Mouse (Mus musculus): ENCODE results near the gene Hip1. TPM values are rescaled to one million over a fixed set of nuclear protein-coding genes. Genes with fewer than 3 reads are reported as not detected.
"Not testable (repeated sequence)": the region's sequence is repeated elsewhere in the genome, so short reads cannot be mapped to it uniquely, and the experiment has no call there.

The Hip1 gene
- total and polyA plus RNA-seq, 2 experiments from 2014 or later: 9.8 to 41.0 TPM

DNA sequence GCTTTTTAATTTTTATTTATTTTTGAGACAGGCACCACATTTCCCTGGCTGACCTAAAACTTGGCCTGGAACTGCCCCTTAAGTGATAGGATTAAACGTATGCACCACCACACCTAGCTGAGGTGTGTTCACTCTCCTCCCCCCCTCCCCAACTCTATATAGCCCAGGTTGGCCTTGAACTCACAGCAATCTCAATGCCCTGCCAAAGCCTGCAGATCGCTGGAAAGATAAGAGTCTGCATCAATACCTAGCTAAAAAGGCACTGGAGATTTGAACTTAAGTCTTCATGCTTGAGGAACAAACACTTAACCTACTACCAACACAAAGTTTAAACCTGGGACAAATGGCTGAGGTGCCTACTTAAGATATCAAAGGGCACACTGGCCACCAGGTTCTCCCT is 52.8 kb downstream of the Hip1 start:
- TF ChIP-seq EP300 (IDR thresholded peaks at IDR 0.05; ENCODE audit: low read depth) (no peak), CTCF (IDR thresholded peaks at IDR 0.05; ENCODE audit: low read depth) (no peak)
- Histone ChIP-seq H3K27ac (ENCODE audit: low read depth) (no peak overlapping the region), H3K4me3 (ENCODE audit: low read depth, low read length) (no peak overlapping the region), H3K4me2 (ENCODE audit: low read depth, low read length) (no peak overlapping the region), H3K9ac (replicated peaks; ENCODE audit: low read depth, low read length) (no peak overlapping the region), H3K36me3 (replicated peaks; ENCODE audit: control insufficient read depth, insufficient read depth, low read length) (no peaks in the 10 kb centered on the region), H3K27me3 (ENCODE audit: control insufficient read depth, insufficient read depth, low read length) (no peaks in the 10 kb centered on the region), H3K4me1 (ENCODE audit: control insufficient read depth, insufficient read depth) (peaks cover 12% of the 10 kb centered on the region), H3K9me3 (replicated peaks; ENCODE audit: control insufficient read depth, low read length) (no peaks in the 10 kb centered on the region)
- ATAC-seq (ENCODE audit: insufficient read depth, low read depth) (no peak), DNase-seq (ENCODE audit: low spot score) (no peak)
- WGBS: 83% methylated on average over 2 of the region's 2 CpGs

DNA sequence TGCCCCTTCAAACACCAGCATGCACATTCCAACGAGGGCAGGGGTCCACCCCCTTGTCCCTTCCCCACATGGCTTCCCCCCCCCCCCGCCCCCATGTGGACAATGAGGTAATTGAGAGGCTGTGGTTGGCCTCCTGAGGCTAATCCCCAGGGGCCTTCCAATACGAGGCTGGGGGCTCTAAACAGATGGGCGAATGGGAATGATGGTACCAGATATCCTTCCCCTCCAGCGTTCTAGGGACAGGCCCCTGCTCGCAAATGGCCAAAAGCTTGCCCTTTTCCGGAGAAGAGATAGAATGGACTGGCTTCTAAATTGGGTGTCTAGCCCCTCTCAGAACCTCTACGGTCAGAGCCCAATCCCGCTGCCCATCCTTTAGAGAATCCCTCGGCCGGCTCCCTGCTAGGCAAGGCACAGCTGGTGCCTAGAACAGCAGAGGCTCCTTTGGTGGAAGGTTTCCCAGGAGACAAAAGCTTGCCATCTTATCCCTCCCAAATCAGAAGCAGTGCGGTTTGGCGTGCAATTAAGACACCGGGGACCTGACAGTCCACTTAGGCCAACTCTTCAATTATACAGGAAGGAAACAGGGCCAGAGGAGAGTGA is 55.1 kb downstream of the Hip1 start:
- no peak for DNase-seq (ENCODE audit: low spot score)
- Histone ChIP-seq H3K4me3 (ENCODE audit: low read depth, low read length) (peak overlapping the region; percentile 66), H3K4me1 (ENCODE audit: control insufficient read depth, insufficient read depth) (peaks cover 12% of the 10 kb centered on the region), H3K27me3 (ENCODE audit: control insufficient read depth, insufficient read depth, low read length) (no peaks in the 10 kb centered on the region), H3K9ac (replicated peaks; ENCODE audit: low read depth, low read length) (peak overlapping the region; percentile 54), H3K36me3 (replicated peaks; ENCODE audit: control insufficient read depth, insufficient read depth, low read length) (no peaks in the 10 kb centered on the region), H3K9me3 (replicated peaks; ENCODE audit: control insufficient read depth, low read length) (no peaks in the 10 kb centered on the region), H3K27ac (ENCODE audit: low read depth) (peak overlapping the region; percentile 79), H3K4me2 (ENCODE audit: low read depth, low read length) (peak overlapping the region; percentile 83)
- WGBS: 16% methylated on average over 14 of the region's 14 CpGs
- TF ChIP-seq CTCF (IDR thresholded peaks at IDR 0.05; ENCODE audit: low read depth) (no peak), EP300 (IDR thresholded peaks at IDR 0.05; ENCODE audit: low read depth) (no peak)
- no peak for ATAC-seq (ENCODE audit: insufficient read depth, low read depth)

GRCm38 (mm10) chr5:135488881-135489694 is 55.8 kb downstream of the Hip1 start:
- DNase-seq (ENCODE audit: low spot score): peak; percentile 66
- Histone ChIP-seq H3K27ac (ENCODE audit: low read depth) (peak overlapping the region; percentile 79), H3K4me1 (ENCODE audit: control insufficient read depth, insufficient read depth) (peaks cover 12% of the 10 kb centered on the region), H3K9me3 (replicated peaks; ENCODE audit: control insufficient read depth, low read length) (no peaks in the 10 kb centered on the region), H3K4me3 (ENCODE audit: low read depth, low read length) (peak overlapping the region; percentile 66), H3K9ac (replicated peaks; ENCODE audit: low read depth, low read length) (peak overlapping the region; percentile 54), H3K4me2 (ENCODE audit: low read depth, low read length) (peak overlapping the region; percentile 83), H3K27me3 (ENCODE audit: control insufficient read depth, insufficient read depth, low read length) (no peaks in the 10 kb centered on the region), H3K36me3 (replicated peaks; ENCODE audit: control insufficient read depth, insufficient read depth, low read length) (no peaks in the 10 kb centered on the region)
- ATAC-seq (ENCODE audit: insufficient read depth, low read depth): peak; percentile 87
- 1% methylated on average over 45 of the region's 59 CpGs for WGBS
- TF ChIP-seq EP300 (IDR thresholded peaks at IDR 0.05; ENCODE audit: low read depth): no peak
- TF ChIP-seq CTCF (IDR thresholded peaks at IDR 0.05; ENCODE audit: low read depth): peak; percentile 31

DNA sequence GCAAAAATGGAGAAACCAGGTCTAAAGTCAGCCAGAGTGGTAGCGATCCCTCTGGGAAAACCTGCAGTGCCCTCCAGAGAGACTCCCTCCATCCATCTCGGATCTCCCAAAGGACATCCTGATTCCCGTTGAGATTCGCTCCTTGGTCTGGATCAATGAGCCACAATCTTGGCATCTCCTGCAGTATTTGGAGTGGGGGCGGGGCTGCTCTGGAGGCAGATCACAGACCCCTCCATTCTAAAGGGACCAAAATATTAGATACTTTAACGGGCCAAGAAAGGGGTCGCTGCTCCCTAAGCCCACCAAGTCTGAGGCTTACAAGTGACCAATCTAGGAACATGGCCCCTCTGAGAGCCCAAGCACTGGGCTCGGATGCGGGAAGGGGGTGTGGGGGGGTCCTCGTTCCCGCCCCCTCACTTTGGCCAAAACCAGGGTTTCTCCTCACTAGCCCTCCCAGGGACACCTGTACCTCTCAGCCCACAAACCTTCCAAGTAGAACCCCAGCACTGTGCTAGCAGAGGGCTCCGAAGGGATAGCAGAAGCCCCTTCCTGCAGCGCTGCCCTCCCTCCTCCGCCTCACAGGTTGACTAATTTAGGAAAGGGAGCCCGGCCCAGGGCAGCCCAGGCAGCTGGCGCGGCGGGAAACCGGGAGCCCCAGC is 56.6 kb downstream of the Hip1 start:
- 4% methylated on average over 19 of the region's 19 CpGs for WGBS
- H3K9ac ChIP-seq (replicated peaks; ENCODE audit: low read depth, low read length): peak overlapping the region; percentile 54
- H3K4me1 ChIP-seq (ENCODE audit: control insufficient read depth, insufficient read depth): peaks cover 12% of the 10 kb centered on the region
- peak overlapping the region; percentile 66 for H3K4me3 ChIP-seq (ENCODE audit: low read depth, low read length)
- H3K4me2 ChIP-seq (ENCODE audit: low read depth, low read length): peak overlapping the region; percentile 83
- DNase-seq (ENCODE audit: low spot score) (no peak), ATAC-seq (ENCODE audit: insufficient read depth, low read depth) (no peak)
- H3K9me3 ChIP-seq (replicated peaks; ENCODE audit: control insufficient read depth, low read length): no peaks in the 10 kb centered on the region
- H3K36me3 ChIP-seq (replicated peaks; ENCODE audit: control insufficient read depth, insufficient read depth, low read length): no peaks in the 10 kb centered on the region
- peak overlapping the region; percentile 79 for H3K27ac ChIP-seq (ENCODE audit: low read depth)
- no peaks in the 10 kb centered on the region for H3K27me3 ChIP-seq (ENCODE audit: control insufficient read depth, insufficient read depth, low read length)
- TF ChIP-seq CTCF (IDR thresholded peaks at IDR 0.05; ENCODE audit: low read depth) (no peak), EP300 (IDR thresholded peaks at IDR 0.05; ENCODE audit: low read depth) (no peak)

GRCm38 (mm10) chr5:135485289-135485688 is 59.6 kb downstream of the Hip1 start:
- peaks cover 12% of the 10 kb centered on the region for H3K4me1 ChIP-seq (ENCODE audit: control insufficient read depth, insufficient read depth)
- H3K27me3 ChIP-seq (ENCODE audit: control insufficient read depth, insufficient read depth, low read length): no peaks in the 10 kb centered on the region
- no peak overlapping the region for H3K4me3 ChIP-seq (ENCODE audit: low read depth, low read length)
- H3K4me2 ChIP-seq (ENCODE audit: low read depth, low read length): no peak overlapping the region
- ATAC-seq (ENCODE audit: insufficient read depth, low read depth): no peak
- H3K27ac ChIP-seq (ENCODE audit: low read depth): no peak overlapping the region
- H3K9ac ChIP-seq (replicated peaks; ENCODE audit: low read depth, low read length): no peak overlapping the region
- DNase-seq (ENCODE audit: low spot score): no peak
- H3K36me3 ChIP-seq (replicated peaks; ENCODE audit: control insufficient read depth, insufficient read depth, low read length): 0 out of 2 replicates have a peak, but pooled peaks cover 3% of the 10 kb centered on the region
- H3K9me3 ChIP-seq (replicated peaks; ENCODE audit: control insufficient read depth, low read length): no peaks in the 10 kb centered on the region
- 77% methylated on average over 3 of the region's 3 CpGs for WGBS
- TF ChIP-seq EP300 (IDR thresholded peaks at IDR 0.05; ENCODE audit: low read depth) (no peak), CTCF (IDR thresholded peaks at IDR 0.05; ENCODE audit: low read depth) (no peak)

GRCm38 (mm10) chr5:135483865-135484264 is 61.1 kb downstream of the Hip1 start:
- H3K4me2 ChIP-seq (ENCODE audit: low read depth, low read length); H3K27me3 ChIP-seq (ENCODE audit: control insufficient read depth, insufficient read depth, low read length); H3K36me3 ChIP-seq (replicated peaks; ENCODE audit: control insufficient read depth, insufficient read depth, low read length); H3K9ac ChIP-seq (replicated peaks; ENCODE audit: low read depth, low read length); H3K27ac ChIP-seq (ENCODE audit: low read depth); DNase-seq (ENCODE audit: low spot score); H3K9me3 ChIP-seq (replicated peaks; ENCODE audit: control insufficient read depth, low read length); H3K4me1 ChIP-seq (ENCODE audit: control insufficient read depth, insufficient read depth); H3K4me3 ChIP-seq (ENCODE audit: low read depth, low read length); ATAC-seq (ENCODE audit: insufficient read depth, low read depth): not testable (repeated sequence)
- 90% methylated on average over 6 of the region's 6 CpGs for WGBS

All from heart, postnatal 0 days (tissue).